Mouse (Mus musculus) retina, postnatal 1 day (tissue): ENCODE measurements at regions not wholly inside any gene's neighbourhood (a gene's known extent, or its start where the extent isn't known, plus 50 kb on each side); places are given as distances from the start of the nearest gene placed in this dataset.

Experiments used
- DNase-seq: peaks from one replicate; pipeline ENCODE4 v3.0.0-alpha.2; 2012

DNA sequence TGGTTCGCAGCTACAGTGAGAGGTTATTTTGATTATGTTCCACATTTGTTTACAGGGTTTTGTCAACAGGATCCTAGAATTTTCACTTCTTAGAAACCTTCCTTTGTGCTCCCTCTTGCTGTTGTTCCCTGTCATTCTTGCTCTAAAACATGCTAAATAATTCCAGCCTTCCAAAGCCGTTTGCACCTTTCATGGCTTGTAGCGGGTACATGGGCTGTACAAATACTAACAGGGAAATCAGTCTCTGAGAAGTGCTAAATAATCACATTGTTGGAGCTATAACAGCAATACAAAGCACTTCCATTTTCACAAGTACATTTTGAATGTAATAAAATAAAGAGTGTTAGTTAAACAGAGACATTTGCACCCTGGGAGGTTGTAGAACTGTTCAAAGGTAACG is 268.8 kb upstream of the Acvr2a start:
- no peak for DNase-seq

- no peak for DNase-seq
These were observed 268.2 kb upstream of the Acvr2a start for GRCm38 (mm10) chr2:48545679-48546078.

- DNase-seq, result no peak
These were observed 267.7 kb upstream of the Acvr2a start for GRCm38 (mm10) chr2:48546194-48546593.

- no peak for DNase-seq
These were observed 257.3 kb upstream of the Acvr2a start for GRCm38 (mm10) chr2:48556600-48556999.

GRCm38 (mm10) chr2:48557123-48557522 is 256.8 kb upstream of the Acvr2a start:
- DNase-seq, result no peak

- DNase-seq, result no peak
These were observed 255.3 kb upstream of the Acvr2a start for GRCm38 (mm10) chr2:48558641-48559040.

DNA sequence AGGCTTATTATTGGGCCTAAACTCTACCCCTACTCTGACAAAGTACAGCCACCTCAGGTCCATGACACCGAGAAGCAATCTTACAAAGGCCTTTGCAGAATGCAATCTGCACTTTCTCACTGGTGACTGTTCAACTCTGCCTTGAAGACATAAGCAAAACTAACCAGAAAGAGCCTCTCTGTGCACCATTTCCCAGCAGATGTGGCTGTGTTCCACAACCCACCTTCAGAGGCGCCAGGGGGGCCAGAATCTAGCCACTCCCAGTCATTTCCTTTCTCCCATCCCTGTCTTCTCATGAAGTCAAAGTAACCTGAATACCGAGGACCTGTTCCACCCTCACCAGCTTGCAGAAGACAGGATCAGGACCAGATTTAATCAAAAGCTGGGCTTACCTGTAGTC is 250.3 kb upstream of the Acvr2a start:
- DNase-seq, result no peak

GRCm38 (mm10) chr2:48564170-48564569 is 249.7 kb upstream of the Acvr2a start:
- no peak for DNase-seq

- DNase-seq, result peak; percentile 15
These were observed 246.0 kb upstream of the Acvr2a start for GRCm38 (mm10) chr2:48567871-48568270.

- DNase-seq, result no peak
These were observed 227.6 kb upstream of the Acvr2a start for GRCm38 (mm10) chr2:48586162-48586830.

DNA sequence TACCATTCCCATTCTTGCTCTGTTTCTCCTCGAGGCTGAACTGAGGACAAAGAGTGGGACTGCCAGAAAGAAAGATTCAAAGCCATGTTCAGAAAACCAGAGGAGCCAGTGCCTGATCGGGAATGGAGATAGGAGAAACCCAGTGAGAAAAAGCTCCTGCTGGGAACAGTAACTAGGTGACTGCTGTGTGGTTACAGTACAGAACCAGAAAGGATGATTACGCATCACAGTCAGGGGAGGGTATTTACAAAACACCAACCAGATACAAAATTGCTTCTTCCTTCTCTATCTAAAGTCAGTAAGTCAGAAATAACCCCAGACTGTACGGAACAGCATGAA is 227.1 kb upstream of the Acvr2a start:
- DNase-seq, result no peak

- DNase-seq, result no peak
These were observed 224.2 kb upstream of the Acvr2a start for GRCm38 (mm10) chr2:48589709-48590108.

DNA sequence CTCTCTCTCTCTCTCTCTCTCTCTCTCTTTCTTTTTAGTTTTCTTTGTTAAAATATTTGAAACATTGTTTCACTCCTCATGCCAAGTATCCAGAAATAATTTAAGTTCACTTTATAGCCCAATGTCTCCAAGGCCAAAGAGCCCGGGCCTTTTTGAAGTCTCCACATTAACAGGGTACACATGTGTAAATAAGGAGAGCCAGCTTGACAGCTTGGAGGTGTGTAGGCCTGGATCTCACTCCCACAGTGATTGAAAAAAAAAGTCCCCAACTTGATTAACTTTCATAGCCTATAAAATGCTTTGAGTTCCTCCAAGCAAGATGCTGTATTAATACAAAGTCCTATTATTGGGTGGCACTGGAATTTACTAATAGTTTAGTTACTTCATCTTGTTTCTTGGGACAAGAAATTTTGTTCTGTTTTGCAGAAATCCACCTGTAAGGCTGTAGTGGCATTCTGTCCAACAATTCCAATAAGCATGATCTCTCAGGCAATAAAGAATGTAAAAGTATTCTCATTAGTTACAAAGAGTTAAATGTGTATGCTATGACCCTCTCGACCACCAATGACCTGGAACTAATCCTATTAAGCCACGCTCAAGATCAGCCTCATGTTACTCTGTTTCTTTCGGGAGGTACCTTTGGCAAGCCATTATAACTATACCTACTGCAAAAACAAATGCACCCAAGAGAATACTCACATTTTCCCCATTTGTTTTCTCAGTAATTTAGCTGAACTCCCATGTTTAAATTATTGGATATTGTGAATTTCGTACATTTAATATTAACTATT is 215.9 kb upstream of the Acvr2a start:
- no peak for DNase-seq

DNA sequence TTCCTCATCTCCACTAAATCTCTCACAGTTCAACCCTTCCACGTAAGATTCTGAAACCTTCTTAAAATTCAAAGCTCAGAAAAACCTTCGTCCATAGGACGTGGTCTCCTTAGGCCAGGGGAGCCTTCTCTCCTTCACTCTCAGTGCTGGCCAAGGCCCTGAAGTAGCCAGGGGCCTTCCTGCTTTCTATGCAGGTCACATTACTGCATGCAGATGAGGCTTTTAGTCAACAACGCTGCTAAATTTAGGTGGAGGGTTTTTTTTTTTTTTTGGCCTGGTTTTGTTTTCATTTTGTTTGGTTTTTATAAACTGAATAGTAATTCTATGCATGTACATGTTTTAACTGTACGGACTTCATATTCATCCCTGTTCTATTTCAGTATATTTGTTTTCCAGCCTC is 214.5 kb upstream of the Acvr2a start:
- DNase-seq, result no peak

- peak; percentile 12 for DNase-seq
These were observed 212.1 kb upstream of the Acvr2a start for GRCm38 (mm10) chr2:48601855-48602254.

- DNase-seq, result no peak
These were observed 204.4 kb upstream of the Acvr2a start for GRCm38 (mm10) chr2:48609466-48609865.

GRCm38 (mm10) chr2:48612251-48612650 is 201.7 kb upstream of the Acvr2a start:
- DNase-seq, result no peak

- DNase-seq, result no peak
These were observed 196.7 kb upstream of the Acvr2a start for GRCm38 (mm10) chr2:48617141-48617699.

DNA sequence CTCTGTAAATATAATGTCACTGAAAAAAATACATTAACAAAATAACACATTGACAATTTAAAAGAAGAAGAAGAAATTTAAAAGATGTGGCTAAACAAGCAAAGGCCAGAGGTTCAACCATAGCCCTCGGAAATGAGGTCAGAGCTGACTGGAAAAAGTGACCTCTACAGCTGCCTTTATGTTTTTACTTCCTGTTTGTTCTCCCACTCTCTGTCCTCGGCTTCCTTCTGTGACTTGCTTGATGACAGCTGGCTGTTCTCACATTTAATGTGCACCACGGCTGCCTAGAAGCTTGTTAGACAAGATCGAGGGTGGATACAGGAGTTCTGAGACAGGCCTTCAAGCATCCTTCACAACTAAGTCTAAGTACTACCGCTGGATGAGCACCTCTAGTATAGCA is 194.9 kb upstream of the Acvr2a start:
- no peak for DNase-seq

GRCm38 (mm10) chr2:48620815-48621214 is 193.1 kb upstream of the Acvr2a start:
- DNase-seq, result no peak

DNA sequence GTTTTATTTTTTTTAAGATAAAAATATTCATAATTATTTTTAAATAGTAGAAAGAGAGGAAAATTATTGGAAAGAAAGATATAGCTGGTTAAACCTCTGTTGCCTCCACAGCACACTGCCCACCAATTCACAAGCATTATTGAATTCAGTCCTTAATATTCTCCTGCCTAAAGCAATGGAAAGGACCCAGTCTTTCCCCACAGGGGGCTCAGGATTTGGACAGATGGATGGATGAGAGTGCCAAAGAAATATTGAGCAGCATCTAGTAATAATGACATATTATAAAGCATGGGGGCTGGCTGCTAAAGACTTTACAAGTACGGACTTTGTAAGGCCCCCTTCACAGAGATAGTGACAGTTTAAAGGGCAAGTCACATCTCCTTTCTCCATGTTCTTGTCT is 191.6 kb upstream of the Acvr2a start:
- no peak for DNase-seq

DNA sequence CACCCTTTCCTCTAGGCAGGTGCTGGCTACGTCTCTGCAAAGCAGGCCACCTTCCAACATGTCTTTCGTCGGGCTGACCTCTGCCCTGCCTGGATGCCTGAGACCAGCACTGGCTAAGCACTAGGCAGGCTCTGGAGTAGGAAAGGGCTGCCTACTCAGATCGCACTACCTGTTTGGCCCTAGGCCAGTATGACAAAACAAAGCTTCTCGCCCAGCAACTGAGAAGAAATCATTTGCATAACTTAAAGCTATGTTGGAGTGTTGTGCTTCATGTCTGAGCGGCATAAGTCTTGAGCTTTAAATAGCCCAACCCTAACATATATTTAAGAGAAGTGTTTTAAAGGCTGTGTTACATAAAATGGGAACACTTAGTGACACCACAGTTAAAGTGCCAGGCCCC is 189.9 kb upstream of the Acvr2a start:
- DNase-seq, result no peak

DNA sequence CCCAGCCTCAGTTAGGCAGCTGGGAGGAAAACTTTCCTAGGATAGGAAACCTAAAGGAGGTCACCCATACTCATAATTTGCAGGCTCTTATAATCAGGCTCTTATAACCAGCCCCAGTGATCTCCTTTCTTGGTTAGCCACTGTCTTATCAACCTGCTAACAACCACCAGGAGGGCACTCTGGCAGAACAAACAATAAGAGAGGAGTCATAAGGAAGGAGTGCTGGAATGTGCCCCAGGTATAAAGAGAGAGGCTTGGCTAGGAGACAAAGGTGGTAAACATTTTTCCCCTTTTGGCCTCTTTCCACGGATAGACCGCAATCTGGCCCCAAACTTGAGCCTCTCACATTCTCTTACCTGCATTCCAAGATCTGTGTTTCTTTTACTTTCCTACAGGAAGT is 189.4 kb upstream of the Acvr2a start:
- no peak for DNase-seq

DNA sequence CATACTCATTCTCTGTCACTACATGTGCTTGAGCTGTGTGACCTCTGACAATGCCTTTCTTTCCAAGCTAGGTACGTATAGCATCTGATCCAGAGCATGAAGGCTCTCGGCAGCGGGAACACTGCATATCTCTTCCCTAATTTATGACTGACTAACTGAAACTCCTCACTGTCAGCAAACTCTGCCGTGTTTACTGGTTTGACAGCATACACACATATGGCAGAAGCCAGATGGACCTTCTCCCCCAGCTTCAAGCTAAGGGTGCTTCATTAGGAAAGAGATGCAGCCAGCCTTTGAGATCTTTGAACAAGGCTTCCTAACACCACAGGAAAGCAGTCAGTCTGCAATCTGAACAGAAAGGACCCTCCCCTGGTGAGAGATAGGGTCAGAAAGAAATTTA is 186.9 kb upstream of the Acvr2a start:
- no peak for DNase-seq
